Mouse (Mus musculus): ENCODE data around the gene Bard1.

DNA sequence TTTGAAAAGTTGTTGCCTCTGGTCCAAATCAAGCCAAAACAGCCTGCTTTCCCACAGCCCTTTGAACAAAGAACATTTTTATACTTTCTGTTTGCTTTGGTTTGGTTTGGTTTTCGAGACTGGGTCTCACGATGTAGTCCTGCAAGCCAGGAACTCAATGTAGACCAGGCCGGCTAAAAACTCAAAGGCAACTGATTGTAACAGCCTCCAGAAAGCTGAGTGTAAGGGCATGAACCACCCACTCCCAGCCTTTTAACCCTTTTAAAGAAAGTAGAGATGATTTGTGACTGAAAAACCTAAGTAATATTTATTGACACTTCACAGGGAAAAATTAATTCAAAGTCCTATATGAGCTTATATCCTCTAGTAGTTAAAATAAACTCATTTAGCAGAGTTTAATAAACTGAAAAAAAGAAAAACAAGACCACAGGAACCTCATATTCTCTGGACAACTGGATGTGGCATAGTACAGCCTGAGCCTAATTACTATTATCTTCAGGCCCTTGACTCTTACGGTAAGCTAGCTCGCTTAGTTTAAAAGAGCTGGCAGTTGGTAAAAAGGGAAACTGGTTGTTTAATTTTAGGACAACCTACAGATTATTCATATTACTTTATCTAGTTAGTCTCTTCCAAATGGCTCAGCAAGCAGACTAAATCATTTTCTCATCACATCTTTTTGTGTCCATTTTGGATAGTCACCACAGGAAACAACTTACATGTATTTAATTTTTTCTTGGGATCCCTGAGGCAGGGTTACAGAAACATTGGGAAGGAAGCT, 2.2 kb downstream of the Bard1 start:
- TF ChIP-seq TAL1 (IDR thresholded peaks at IDR 0.05; ENCODE audit: low read length) = no peak
- no peak for TF ChIP-seq GATA1 (IDR thresholded peaks at IDR 0.05; ENCODE audit: low read length)

All from erythroblast, embryonic 14.5 days (primary cell).